13 mouse cellular contexts compared by ENCODE assay signal in genomic region chr16:78937755-78938154, GRCm38 (mm10). TPM values are rescaled to one million over a fixed set of nuclear protein-coding genes. Genes with fewer than 3 reads are reported as not detected.
"Had no signal": no experiment of that assay in that cellular context is flagged by ENCODE, and none has a peak within 500 bp of the region (broad histone marks: within the 10 kb centered on the region; RNA-seq: fewer than 3 reads in every experiment).

No protein-coding gene starts in this region.

- H3K4me3 ChIP-seq: left cerebral cortex, adult 2 months; limb, embryonic 13.5 days; liver, embryonic 15.5 days; midbrain, embryonic 12.5 days; neural tube, embryonic 13.5 days had no signal

- H3K36me3 ChIP-seq: limb, embryonic 13.5 days; liver, embryonic 15.5 days; midbrain, embryonic 12.5 days; neural tube, embryonic 13.5 days had no signal

- H3K4me1 ChIP-seq: limb, embryonic 13.5 days; liver, embryonic 15.5 days; midbrain, embryonic 12.5 days; neural tube, embryonic 13.5 days had no signal

- H3K27ac ChIP-seq: left cerebral cortex, adult 2 months; limb, embryonic 13.5 days; liver, embryonic 15.5 days; macrophage; midbrain, embryonic 12.5 days; neural tube, embryonic 13.5 days had no signal

- H3K27me3 ChIP-seq: limb, embryonic 13.5 days; liver, embryonic 15.5 days; midbrain, embryonic 12.5 days; neural tube, embryonic 13.5 days had no signal

- H3K9me3 ChIP-seq: liver, embryonic 15.5 days had no signal

- DNase-seq: kidney, postnatal 14 days; lung, embryonic 14.5 days; lung, postnatal 14 days; right cerebral cortex, adult 18-20 months; right cerebral cortex, postnatal 25 days; thymus, postnatal 36 days had no signal

RNA-seq across cellular contexts. Expression of gene Chodl, which starts 7.0 kb away (rescaled TPM):
- total RNA-seq: megakaryocyte-erythroid progenitor cell, adult 5-6 weeks had no signal
- polyA plus RNA-seq: macrophage had no signal
